Mouse (Mus musculus): ENCODE data around the gene Ikbkg. TPM values are rescaled to one million over a fixed set of nuclear protein-coding genes. Genes with fewer than 3 reads are reported as not detected.
A peak's percentile ranks its signal among the peaks of the same experiment; 100 is the strongest.

Gene Ikbkg
- total and polyA plus RNA-seq, 2 experiments = 32.8 to 50.5 TPM

DNA sequence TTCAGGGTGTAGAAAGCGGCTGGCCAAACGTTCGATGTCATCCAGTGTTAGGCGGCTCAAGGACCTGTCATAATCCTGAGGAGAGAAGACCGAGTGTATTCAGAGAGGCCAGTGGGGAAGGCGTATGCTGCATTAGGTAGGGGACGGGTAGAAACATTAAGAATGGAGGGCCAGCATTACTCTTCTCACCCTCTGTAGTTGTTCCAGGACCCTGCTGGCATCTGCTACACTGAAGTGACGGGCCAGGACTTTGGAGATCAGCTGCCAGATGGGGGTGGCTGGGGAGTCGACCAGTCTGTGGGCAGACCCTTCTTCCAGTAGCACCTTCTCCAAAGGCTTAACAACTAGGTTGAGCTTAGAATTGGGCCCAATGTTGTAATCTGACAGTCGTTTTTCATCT is 25.6 kb upstream of the Ikbkg start:
- no peak for DNase-seq (ENCODE audit: extremely low read depth, low read depth, low spot score)
- H3K79me2 ChIP-seq (ENCODE audit: control insufficient read depth, insufficient read depth, low read length) = no peaks in the 10 kb centered on the region
- H3K27ac ChIP-seq (replicated peaks; ENCODE audit: insufficient read depth, low read depth, low read length) = peak overlapping the region; percentile 51; the same call in 1 of the 2 replicates
- no peak for TF ChIP-seq CTCF (IDR thresholded peaks at IDR 0.05; ENCODE audit: low read depth, low read length)
- TF ChIP-seq POLR2A (IDR thresholded peaks at IDR 0.05; ENCODE audit: extremely low read depth, insufficient read depth, low read length) = no peak
- WGBS = 42% methylated on average over 10 of the region's 10 CpGs
- no peaks in the 10 kb centered on the region for H3K27me3 ChIP-seq (ENCODE audit: control insufficient read depth, insufficient read depth, low read length)
- H3K9ac ChIP-seq (ENCODE audit: low read depth, low read length) = peak overlapping the region; percentile 78
- H3K4me1 ChIP-seq (ENCODE audit: control insufficient read depth, insufficient read depth, low read length) = peaks cover 10% of the 10 kb centered on the region
- peak overlapping the region; percentile 80 for H3K4me3 ChIP-seq (ENCODE audit: insufficient read depth, low read depth, low read length)
- H3K36me3 ChIP-seq (ENCODE audit: control insufficient read depth, insufficient read depth, low read length) = peaks cover 6% of the 10 kb centered on the region; the same call in 1 of the 2 replicates

DNA sequence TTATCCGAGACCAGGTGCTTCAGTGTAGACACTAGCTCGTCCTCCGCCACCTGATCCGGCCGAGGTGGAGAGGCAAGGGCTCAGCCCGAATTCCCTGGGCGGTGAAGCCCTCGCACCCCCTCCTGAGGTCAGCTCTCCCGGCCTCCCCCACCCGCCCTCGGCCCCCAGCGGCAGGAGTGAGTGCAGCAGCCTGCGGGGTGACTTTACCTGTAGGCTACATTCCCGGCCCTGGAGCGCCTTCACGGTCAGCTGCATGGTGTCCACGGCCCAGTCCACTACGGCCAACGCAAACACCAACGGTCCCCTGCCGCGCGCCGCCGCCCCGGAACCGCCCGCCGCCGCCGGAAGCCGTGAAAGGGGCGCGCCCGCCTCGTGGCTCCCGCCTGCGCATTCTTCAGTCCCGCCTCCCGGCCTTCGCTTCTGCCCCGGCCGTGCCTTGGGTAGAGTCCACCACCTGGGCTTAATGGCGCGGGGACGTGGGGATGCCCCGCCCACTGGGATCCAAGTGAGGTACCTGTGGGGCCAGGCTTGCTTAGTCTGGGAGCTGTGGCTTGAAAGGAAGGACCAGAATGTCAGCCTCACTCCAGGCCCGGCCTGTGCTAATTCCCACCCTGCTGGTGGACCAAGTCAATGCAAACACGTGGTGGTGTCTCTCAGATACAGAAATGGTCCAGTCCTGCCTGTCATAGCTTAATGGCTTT is 24.7 kb upstream of the Ikbkg start:
- peak overlapping the region; percentile 78 for H3K9ac ChIP-seq (ENCODE audit: low read depth, low read length)
- no peaks in the 10 kb centered on the region for H3K27me3 ChIP-seq (ENCODE audit: control insufficient read depth, insufficient read depth, low read length)
- peak; percentile 61 for DNase-seq (ENCODE audit: extremely low read depth, low read depth, low spot score)
- peak overlapping the region; percentile 80 for H3K4me3 ChIP-seq (ENCODE audit: insufficient read depth, low read depth, low read length)
- no peak; the same call in 1 of the 2 replicates for TF ChIP-seq POLR2A (IDR thresholded peaks at IDR 0.05; ENCODE audit: extremely low read depth, insufficient read depth, low read length)
- TF ChIP-seq CTCF (IDR thresholded peaks at IDR 0.05; ENCODE audit: low read depth, low read length) = no peak
- peaks cover 10% of the 10 kb centered on the region for H3K4me1 ChIP-seq (ENCODE audit: control insufficient read depth, insufficient read depth, low read length)
- H3K79me2 ChIP-seq (ENCODE audit: control insufficient read depth, insufficient read depth, low read length) = no peaks in the 10 kb centered on the region
- H3K36me3 ChIP-seq (ENCODE audit: control insufficient read depth, insufficient read depth, low read length) = peaks cover 6% of the 10 kb centered on the region; the same call in 1 of the 2 replicates
- peak overlapping the region; percentile 51 for H3K27ac ChIP-seq (replicated peaks; ENCODE audit: insufficient read depth, low read depth, low read length)
- under 1% methylated on average over 39 of the region's 49 CpGs for WGBS

DNA sequence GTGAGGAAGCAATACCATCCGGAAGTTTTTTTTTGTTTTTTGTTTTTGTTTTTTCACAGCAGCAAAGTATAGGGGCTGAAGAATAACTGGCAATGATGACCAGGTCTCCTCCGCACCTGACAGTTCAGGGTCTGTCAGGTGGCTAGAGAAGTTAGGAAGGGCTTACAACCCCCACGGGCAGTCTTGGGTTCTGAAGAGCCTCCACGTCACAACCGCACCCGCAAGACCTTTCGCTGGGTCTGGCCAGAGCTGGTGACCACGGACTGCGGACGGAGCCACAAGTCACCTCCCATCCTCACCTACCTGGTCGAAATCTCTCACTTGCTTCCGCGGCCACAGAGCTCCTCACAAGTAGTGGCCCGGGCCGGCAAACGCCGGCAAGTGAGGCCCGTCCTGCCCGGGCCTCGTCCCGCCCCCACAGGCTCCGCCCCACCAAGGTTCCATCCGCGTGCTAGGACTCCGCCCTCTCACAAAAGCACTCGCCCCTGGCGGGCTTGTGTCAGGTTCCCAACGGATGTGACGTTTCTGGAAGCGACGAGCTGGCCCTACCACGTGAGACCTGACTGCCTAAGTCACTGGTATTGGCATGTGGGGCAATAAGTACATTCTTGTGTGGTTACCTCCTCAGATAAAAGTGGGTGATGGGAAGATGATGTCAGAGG is 20.1 kb upstream of the Ikbkg start, which contains the start of the genes Ubl4a and Slc10a3:
Ubl4a (minus strand) TSS at position 331 of the 662 bp plus-strand sequence.
Slc10a3 (minus strand) TSS at position 462 of the 662 bp plus-strand sequence.
- Histone ChIP-seq H3K4me1 (ENCODE audit: control insufficient read depth, insufficient read depth, low read length) (peaks cover 3% of the 10 kb centered on the region; the same call in 1 of the 2 replicates), H3K36me3 (ENCODE audit: control insufficient read depth, insufficient read depth, low read length) (no peaks in the 10 kb centered on the region), H3K9ac (ENCODE audit: low read depth, low read length) (peak within 1 kb of the TSS; percentile 79), H3K27ac (replicated peaks; ENCODE audit: insufficient read depth, low read depth, low read length) (peak within 1 kb of the TSS; percentile 29), H3K4me3 (ENCODE audit: insufficient read depth, low read depth, low read length) (peak within 1 kb of the TSS; percentile 80), H3K27me3 (ENCODE audit: control insufficient read depth, insufficient read depth, low read length) (no peaks in the 10 kb centered on the region), H3K79me2 (ENCODE audit: control insufficient read depth, insufficient read depth, low read length) (no peaks in the 10 kb centered on the region)
- TF ChIP-seq CTCF (IDR thresholded peaks at IDR 0.05; ENCODE audit: low read depth, low read length) (no peak), POLR2A (IDR thresholded peaks at IDR 0.05; ENCODE audit: extremely low read depth, insufficient read depth, low read length) (peak; percentile 76; the same call in 1 of the 2 replicates)
- 1% methylated on average over 30 of the region's 32 CpGs for WGBS
- peak; percentile 90 for DNase-seq (ENCODE audit: extremely low read depth, low read depth, low spot score)

- no peaks in the 10 kb centered on the region for H3K4me1 ChIP-seq (ENCODE audit: control insufficient read depth, insufficient read depth, low read length)
- no peak overlapping the region for H3K4me3 ChIP-seq (ENCODE audit: insufficient read depth, low read depth, low read length)
- no peak overlapping the region for H3K27ac ChIP-seq (replicated peaks; ENCODE audit: insufficient read depth, low read depth, low read length)
- H3K9ac ChIP-seq (ENCODE audit: low read depth, low read length) = no peak overlapping the region
- H3K27me3 ChIP-seq (ENCODE audit: control insufficient read depth, insufficient read depth, low read length) = no peaks in the 10 kb centered on the region
- TF ChIP-seq CTCF (IDR thresholded peaks at IDR 0.05; ENCODE audit: low read depth, low read length) (no peak), POLR2A (IDR thresholded peaks at IDR 0.05; ENCODE audit: extremely low read depth, insufficient read depth, low read length) (no peak)
- no peaks in the 10 kb centered on the region for H3K79me2 ChIP-seq (ENCODE audit: control insufficient read depth, insufficient read depth, low read length)
- WGBS = 97% methylated on average over 2 of the region's 2 CpGs
- peaks cover 15% of the 10 kb centered on the region for H3K36me3 ChIP-seq (ENCODE audit: control insufficient read depth, insufficient read depth, low read length)
- no peak for DNase-seq (ENCODE audit: extremely low read depth, low read depth, low spot score)
These were observed 8.6 kb upstream of the Ikbkg start for GRCm38 (mm10) chrX:74384451-74384850.

DNA sequence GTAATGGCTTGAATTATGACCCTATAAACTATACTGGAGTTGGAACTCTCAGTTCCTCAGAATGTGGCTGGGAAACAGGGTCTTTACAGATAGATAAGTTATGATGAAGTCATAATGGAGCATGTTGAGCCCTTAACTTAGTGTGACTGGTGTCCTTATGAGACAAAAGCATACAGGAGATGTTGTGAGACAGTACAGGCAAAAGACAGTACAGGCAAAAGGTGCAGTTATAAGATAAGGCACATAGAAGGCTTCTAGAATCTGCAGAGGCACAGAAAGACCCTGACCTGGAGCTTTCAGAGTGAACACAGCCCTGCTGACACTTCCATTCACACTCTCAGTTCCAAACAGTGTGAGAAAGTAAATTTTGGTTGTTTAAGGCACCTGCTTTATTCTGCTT is 4.9 kb upstream of the Ikbkg start:
- Histone ChIP-seq H3K4me1 (ENCODE audit: control insufficient read depth, insufficient read depth, low read length) (no peaks in the 10 kb centered on the region; the same call in 1 of the 2 replicates), H3K27me3 (ENCODE audit: control insufficient read depth, insufficient read depth, low read length) (no peaks in the 10 kb centered on the region), H3K4me3 (ENCODE audit: insufficient read depth, low read depth, low read length) (no peak overlapping the region), H3K79me2 (ENCODE audit: control insufficient read depth, insufficient read depth, low read length) (no peaks in the 10 kb centered on the region), H3K36me3 (ENCODE audit: control insufficient read depth, insufficient read depth, low read length) (peaks cover 15% of the 10 kb centered on the region), H3K9ac (ENCODE audit: low read depth, low read length) (no peak overlapping the region), H3K27ac (replicated peaks; ENCODE audit: insufficient read depth, low read depth, low read length) (no peak overlapping the region)
- DNase-seq (ENCODE audit: extremely low read depth, low read depth, low spot score) = no peak
- TF ChIP-seq POLR2A (IDR thresholded peaks at IDR 0.05; ENCODE audit: extremely low read depth, insufficient read depth, low read length) = no peak
- TF ChIP-seq CTCF (IDR thresholded peaks at IDR 0.05; ENCODE audit: low read depth, low read length) = no peak
